Mouse (Mus musculus): ENCODE measurements around the gene Il18rap. TPM values are rescaled to one million over a fixed set of nuclear protein-coding genes. Genes with fewer than 3 reads are reported as not detected.

The Il18rap gene
- polyA plus RNA-seq (2015; fragmentation: Nextera tagmentation; extraction: Ambion mirVana), result 0.23 and 0.33 TPM in 2 replicates

GRCm38 (mm10) chr1:40514851-40515585 lies at the start of gene Il18rap:
Gene Il18rap (plus strand): TSS chr1:40515362.

GRCm38 (mm10) chr1:40465477-40466430 lies 49.4 kb upstream of the Il18rap start, which contains the start of gene Il18r1:
Gene Il18r1 (plus strand): TSS chr1:40465552.

GRCm38 (mm10) chr1:40579784-40580183 lies 64.6 kb downstream of the Il18rap start, which contains the start of gene Slc9a4:
Gene Slc9a4 (plus strand): TSS chr1:40580081.

Other genes with a start within 250 kb of the Il18rap start
- gene Il1rl2, start 190.8 kb upstream of the Il18rap start, polyA plus RNA-seq (2015; fragmentation: Nextera tagmentation; extraction: Ambion mirVana), result 4.5 and 5.0 TPM in 2 replicates
- 0.57 and 1.3 TPM in 2 replicates for gene Il1rl1, start 85.8 kb upstream of the Il18rap start, polyA plus RNA-seq (2015; fragmentation: Nextera tagmentation; extraction: Ambion mirVana)
- gene Il18r1, start 49.8 kb upstream of the Il18rap start, polyA plus RNA-seq (2015; fragmentation: Nextera tagmentation; extraction: Ambion mirVana), result 0.87 TPM in 2 replicates
- gene Slc9a4, start 64.7 kb downstream of the Il18rap start, polyA plus RNA-seq (2015; fragmentation: Nextera tagmentation; extraction: Ambion mirVana), result 0.10 TPM in 1 of 2 replicates, not detected in the other
- gene Slc9a2, start 165.2 kb downstream of the Il18rap start, polyA plus RNA-seq (2015; fragmentation: Nextera tagmentation; extraction: Ambion mirVana), result 0.22 and 0.24 TPM in 2 replicates

All from adrenal gland, postnatal 0 days (tissue).